Mouse (Mus musculus) layer of hippocampus, postnatal 10 days (tissue): ENCODE results near the gene Cd200r1. TPM values are rescaled to one million over a fixed set of nuclear protein-coding genes. Genes with fewer than 3 reads are reported as not detected.

Source experiments
- DNase-seq, 2 experiments: peaks; one replicate each; pipeline ENCODE4 v3.0.0; 2021; ENCODE audit warnings: low spot score in 2 of 2
- long read RNA-seq: library from polyadenylated mRNA; stranded (forward); transcript quantifications from one replicate; pipeline ENCODE4 v2.0.0, GENCODE M21; 2023
- total RNA-seq, 2 experiments: library from RNA; stranded (reverse); gene quantifications; 2 replicates each; pipeline ENCODE4 v1.2.3; 2021

Gene Cd200r1
- total RNA-seq: under 1 TPM; 0.16 to 0.46 TPM
- long read RNA-seq: 0 reads

DNA sequence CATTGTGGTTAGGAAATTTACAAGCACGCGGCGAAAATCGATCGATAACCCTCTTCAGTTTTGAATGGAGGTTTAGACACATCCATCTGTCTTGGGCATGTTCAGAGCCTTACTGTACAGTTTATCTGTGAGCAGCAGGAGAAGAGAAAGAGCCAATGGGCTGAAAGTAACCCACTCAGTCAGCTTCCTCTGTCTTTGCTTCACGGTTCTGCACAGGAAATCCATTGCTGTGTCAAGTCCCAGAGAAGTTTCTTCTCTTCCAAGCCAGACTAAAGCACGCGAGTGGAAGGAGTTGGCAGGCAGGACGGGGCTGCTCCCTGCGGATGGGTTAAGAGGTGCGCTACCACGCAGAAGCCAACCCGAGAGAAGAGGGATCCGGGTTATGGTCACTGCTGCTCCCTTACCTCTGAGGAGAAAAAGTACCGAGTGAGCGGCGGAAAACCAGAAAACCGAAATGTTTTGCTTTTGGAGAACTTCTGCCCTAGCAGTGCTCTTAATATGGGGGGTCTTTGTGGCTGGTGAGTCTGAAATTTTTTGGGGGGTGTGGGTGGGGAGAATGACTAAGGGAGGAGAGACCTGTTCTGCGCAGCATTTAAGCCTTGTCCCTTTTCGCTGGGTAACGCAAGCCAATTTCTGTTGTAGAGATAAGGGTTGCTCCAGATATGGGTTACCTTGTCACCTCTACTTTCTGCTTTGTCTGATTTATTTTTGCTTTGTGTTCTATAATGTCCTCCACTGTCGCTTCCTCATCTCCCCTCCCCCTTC is at the start of gene Cd200r1:
TSS of gene Cd200r1 (plus strand) at position 182 of the 765 bp plus-strand sequence.
- no peak for DNase-seq

DNA sequence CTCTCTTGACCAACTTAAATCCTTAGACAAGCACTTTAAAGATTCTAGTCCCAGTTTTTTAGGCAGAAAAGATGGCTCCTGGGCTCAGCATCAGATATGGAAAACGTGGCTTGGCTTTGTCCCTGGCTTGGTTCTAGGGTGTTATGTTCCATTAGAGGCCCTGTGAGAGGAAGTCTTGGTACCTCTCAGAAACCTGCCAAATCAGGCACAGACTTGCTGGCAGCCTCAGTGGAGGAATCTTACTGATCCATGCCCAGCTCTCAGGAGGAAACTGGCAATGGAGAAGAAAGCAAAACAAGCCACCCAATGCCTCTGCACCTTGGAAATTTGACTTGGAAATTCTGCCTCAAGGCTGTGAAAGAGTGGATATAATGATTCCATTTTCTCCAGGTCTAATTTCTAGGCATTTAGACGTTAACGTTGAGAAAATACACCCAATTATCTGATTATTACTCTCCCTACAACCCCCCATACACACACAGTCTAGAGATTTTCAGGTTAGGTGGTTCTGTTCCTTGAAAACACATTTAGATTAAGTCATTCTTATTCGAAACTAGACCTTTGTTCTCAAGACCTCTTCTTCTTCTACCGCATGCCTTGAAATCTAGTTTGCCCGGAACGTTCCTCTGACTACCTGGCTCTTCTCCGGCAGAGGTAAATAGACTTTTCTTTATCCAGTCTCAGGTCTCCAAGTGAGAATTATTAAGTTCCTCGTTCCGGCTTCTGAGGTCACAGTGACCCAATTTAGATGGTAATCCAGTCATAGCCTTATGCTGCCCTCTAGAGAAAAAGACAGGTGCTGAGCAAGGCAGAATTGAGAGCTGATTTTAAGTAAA is 49.0 kb upstream of the Cd200r1 start:
- DNase-seq: peak; percentile 23 to 31

DNA sequence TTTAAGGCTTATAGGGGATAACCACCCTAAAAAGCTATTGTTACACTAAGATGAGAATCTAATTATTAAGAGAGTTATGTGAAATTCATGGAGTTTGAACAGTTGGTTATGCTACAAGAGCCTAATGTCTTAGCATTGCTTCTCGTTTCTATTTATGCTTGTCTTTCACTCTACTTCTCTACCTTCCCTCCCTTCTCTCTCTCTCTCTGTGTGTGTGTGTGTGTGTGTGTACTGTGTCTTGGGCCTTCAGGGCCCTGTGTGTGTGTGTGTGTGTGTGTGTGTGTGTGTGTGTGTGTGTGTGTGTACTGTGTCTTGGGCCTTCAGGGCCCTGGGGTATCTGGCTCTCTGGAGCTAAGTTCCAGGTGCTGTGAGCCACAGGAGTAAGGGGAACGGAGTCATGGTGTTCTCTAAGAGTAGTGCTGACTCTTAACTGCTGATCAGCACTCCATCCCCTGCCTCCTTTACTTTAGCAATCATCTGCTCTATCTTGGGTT is 48.3 kb upstream of the Cd200r1 start:
- no peak for DNase-seq

DNA sequence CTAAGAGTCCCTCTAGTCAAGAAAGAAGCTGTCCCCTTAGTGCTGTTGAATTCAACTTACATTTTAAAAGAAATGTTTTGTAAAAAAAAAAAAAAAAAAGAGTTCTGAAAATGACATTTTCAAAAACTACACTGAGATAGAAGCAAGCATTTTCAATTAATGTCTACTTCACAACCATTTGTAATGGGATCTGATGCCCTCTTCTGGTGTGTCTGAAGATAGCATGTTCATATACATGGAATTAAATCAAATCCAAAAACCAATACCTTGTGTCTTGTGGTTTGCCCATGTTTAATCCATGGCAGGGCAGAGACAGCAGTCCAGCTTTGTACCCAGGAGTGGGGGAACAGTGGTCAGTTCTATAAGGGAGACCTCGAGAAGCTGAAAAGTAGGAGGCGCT is 47.7 kb upstream of the Cd200r1 start:
- DNase-seq: no peak

DNA sequence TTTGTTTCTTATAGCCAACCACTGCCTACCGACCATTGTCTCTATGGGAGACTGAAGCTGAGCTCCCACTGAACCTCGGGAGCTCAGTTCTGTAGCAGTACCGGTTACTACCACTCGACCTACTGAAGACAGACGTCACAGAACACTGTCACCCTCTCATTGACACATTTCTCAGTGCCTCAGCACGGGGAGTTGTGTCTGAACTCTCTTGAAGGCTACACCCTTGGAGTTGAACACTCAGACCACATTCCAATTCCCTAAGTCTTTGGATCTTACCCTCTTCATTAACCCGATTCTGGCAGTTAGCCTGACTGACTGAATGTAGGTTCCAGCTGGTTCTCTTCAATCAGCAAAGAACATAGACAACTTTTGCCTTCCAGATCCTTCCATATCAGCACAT is 46.2 kb upstream of the Cd200r1 start:
- no peak for DNase-seq

DNA sequence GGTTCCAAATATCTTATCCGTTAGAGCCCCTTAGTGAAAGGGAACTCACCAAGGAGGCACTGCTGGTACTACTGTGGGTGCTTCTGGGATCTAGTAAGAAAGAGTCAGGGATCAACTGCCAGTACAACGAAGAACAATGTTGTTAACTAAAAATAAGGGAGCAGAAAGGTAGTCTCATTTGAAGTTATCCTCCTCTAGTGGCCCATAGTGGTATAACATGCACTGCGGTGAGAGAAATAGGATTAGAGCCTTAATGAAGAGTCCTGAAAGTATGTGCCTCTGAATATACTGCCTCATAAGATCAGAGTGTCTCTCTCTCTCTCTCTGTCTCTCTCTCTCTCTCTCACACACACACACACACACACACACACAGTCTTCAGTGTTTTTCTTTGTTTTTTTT is 45.0 kb upstream of the Cd200r1 start:
- no peak for DNase-seq

DNA sequence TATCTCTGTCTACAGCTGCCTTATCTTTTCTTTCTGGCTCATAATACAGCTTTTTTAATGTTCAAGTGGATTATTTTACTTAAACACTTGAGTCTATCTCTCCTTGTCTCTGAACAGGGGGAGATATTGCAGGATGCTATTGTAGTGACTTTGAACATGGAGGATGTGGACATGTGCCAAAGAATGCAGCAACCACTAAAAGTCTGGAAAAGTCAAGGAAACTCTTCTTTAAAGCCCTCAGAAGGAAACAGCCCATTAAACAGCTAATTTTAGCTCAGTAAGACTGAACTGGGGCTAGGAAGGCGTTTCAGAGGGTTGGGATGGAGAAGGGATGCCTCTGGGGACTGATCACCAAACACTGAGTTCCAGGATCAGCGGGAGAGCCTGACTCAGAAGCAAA is 42.9 kb upstream of the Cd200r1 start:
- no peak for DNase-seq

DNA sequence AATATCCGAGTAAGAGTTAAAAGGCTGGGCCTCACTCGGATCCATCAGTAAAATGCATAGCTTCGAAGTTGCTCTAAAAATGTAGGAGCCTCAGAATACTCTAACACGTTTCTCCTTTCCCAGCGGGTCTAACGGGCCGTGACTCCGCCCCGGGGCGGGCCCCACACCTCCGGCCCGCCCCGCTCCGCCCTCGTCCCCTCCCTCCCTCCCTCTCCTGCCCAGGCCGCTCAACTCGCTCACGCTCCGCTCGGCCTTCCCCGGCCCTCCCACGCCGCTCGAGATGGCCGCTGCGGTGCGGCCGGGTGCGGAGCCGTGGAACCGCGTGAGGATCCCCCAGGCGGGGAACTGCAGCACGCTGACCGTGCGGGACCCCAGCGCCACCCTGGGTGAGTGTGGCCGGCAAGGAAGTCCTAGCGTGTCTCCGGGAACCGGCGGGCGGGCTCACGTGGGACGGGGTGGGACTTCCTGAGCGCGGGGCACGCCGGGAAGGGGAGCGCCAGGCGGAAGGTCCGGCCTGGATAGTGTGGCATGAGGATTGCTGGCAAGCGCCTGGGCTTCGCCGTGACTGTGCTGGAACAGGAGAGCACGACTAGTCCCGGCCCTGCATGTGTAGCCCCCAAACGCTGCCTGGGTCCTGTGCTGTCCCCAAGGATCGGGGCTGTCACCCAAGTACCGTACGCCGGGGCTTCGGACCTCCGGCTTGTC is 41.3 kb upstream of the Cd200r1 start, which contains the start of gene Nepro:
TSS of gene Nepro (plus strand) at position 219 of the 705 bp plus-strand sequence.
- peak; percentile 93 to 96 for DNase-seq

DNA sequence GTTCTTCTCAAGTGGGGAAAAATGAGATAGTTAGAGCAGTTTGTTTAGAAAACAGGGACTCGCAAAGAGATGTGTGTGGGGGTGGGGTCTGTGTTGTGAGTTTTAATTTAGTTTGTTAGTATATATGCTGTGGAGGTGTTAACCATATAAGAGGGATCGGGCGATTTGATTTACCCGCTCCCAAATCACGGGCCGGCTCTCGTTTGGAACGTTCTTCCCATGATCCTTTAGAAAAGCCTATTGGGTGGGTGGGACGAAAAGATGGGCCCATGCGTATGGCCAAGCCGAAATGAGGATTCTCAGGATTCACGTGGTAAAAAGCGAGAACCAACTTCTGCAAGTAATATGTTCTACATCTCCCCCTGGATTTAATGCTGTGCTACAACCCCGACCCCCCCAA is 40.7 kb upstream of the Cd200r1 start:
- peak in 1 of 2 experiments; percentile 47 for DNase-seq

DNA sequence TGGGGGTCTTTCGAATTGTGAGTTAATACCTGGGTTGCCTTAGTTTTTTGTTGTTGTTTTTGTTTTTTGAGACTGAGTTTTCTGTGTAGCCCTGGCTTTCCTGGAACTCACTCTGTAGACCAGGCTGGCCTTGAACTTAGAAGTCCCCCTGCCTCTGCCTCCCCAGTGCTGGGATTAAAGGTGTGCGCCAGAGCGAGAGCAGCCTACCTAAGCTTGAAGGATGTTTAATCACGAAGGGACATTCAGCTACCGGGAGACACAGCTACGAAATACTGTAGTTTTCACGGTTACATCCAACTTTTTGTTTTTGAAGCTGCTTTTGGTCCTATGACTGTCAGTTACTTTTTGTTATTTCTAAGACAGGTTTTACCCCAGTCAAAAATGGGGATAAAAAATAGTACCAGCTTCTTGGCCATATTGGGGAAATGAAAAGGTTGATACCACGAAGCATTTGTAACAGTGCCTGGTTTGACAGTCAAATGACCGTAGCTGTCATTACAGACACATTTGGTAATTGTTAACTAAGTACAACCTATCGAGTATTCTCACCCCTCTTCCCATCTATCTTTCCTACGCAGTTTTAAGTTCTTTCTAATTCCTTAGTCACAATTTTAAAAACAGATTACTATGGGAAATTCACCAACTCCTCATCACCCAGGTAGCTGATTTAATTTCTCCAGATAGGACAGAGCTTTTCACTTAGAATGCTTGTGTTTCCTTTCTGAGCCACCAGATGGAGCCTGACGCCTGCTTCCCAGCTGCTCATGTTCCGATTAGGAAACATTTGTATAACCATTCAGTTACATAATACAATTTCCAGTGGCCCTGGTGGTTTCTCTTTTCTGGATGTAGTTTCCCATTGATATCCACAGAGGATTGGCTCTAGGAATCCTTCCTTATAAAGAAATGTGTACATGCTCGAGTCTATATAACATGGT is 40.0 kb upstream of the Cd200r1 start:
- peak; percentile 76 to 82 for DNase-seq

DNA sequence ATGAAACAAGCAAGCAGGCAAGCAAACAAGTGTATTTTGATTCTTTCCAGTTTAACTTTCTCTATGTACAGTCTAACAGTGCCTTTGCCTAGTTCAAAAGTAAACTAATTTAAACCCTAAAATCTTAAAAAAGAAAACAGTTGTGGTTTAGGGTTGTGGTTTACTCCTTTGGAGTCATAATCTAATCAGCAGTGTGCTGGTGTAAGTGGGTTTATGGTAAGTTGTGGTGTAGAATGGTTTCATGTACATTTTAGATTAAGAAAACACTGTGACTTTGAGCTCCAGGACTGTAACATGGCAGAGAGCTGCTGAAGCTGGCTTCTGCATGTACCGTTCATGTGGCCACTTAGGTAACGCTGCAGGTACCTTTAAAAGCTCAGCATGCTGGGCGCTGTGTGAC is 38.0 kb upstream of the Cd200r1 start:
- no peak for DNase-seq

DNA sequence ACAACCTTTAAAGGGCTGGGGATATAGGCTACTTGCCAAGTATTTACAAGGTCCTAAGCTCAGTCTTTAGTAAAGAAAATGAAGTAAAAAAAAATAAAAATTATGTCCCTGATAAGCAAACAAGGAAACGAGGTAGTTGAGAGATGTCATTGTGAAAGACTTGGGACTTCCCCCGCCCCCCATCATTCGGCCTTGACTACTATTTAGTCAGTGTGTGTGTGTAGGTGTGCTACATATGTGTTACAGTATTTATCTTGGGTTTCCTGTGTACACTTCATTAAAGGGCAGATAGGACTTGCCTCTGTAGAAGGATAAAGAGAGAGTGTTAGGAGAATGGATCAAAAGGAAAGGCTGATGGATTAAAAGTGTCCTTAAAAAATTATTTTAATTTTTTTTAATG is 31.5 kb upstream of the Cd200r1 start:
- DNase-seq: no peak

DNA sequence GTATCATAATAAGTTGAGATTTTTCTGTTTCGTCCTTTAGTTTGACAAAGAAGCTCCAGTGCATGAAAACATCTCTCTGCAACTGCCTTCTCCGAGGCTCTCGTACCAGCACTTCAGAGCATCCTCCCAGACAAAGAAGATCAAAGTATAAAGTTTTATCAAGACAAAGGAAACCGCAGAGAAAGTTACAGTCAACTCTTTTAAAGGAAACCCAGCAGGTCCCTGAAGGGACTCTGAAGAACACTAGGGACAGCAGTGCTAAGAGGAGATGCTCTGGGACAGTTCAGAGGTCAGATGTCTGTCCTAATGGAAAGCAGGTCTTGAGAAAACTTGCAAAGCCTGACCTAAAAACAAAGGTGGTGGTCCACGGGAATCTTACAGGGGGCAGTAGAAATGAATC is 29.9 kb upstream of the Cd200r1 start:
- peak in 1 of 2 experiments; percentile 7 for DNase-seq

DNA sequence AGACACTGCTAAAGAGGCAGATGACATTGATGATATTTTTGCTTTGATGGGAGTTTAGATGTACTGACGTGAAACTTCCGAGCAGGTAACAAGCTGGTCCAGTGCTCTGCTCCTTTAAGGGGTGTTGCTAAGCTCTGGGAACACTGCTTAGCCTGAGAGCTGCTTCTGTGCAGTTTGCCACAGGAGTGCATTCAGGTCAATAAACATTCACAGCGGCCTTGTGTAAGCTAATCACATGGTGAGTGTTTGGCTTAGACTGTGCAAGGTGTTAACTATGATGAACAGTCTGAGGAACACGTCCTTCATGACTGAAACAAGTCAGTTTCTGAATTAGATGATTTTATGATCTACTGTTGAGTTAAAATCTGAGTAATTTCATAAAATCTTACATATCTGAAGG is 29.4 kb upstream of the Cd200r1 start:
- DNase-seq: peak in 1 of 2 experiments; percentile 3

DNA sequence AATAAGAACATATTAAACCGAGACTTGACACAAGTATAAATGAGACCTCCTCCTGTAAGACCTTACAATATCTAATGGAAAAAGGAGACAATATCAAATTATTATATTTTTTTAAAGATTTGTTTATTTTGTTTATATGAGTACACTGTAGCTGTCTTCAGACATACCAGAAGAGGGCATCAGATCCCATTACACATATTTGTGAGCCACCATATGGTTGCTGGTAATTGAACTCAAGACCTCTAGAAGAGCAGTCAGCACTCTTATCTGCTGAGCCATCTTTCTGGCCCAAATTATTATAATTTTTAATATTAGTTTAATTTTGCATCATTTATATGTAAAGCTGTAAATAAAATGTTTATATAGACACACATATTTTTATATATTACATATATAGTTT is 22.8 kb upstream of the Cd200r1 start:
- no peak for DNase-seq

DNA sequence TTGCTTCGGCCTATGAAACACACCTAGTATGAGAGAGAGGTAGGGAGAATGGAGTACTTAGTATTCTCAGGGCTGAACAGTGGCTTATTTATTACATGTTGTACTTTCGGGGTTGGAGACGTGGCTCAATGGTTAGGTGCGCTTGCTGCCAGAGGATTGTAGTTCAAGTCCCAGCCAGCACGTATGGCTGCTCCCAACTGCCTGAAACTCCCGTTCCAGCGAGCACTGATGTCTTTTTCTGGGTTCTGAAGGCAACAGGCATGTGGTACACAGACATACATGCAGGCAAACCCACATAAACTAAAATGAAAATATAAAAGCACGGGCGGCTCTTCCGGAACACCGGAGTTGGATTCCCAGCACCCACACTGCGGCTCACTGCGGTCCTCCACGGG is 20.1 kb upstream of the Cd200r1 start:
- peak in 1 of 2 experiments; percentile 18 for DNase-seq

DNA sequence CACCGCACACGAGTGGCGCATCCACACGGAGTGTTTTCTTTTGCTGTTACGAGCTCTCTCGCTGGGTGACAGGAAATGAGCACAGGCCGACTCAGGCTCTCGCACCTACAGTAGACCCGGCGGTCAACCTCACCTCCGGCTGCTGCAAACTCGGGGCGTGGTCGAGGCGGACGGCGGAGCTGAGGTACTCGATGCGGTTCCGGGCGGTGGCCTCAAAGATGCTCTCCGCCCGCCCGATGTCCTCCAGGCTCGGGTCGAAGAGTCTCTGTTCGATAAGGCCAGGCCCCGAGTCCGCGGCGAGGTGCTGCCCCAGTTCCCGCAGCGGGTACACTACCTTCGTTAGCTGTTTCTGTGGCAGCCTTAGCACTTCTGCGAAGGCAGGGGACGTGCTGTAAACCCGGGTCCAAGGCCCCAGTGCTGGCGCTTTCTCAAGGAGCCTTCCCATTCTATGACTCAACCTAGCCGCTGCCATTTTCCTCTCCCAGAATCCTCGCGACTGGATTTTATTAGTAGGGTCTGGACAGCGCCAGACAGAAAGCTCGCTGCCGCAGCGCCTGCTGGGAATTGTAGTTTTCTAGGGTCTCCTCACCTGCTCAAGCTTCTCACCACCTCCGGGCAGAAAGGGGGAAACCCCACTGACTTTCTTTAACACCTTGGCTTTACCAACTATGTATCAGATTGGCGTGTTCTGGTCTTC is 19.5 kb upstream of the Cd200r1 start, which contains the start of gene Gtpbp8:
TSS of gene Gtpbp8 (minus strand) at position 498 of the 697 bp plus-strand sequence.
- peak; percentile 79 to 86 for DNase-seq

DNA sequence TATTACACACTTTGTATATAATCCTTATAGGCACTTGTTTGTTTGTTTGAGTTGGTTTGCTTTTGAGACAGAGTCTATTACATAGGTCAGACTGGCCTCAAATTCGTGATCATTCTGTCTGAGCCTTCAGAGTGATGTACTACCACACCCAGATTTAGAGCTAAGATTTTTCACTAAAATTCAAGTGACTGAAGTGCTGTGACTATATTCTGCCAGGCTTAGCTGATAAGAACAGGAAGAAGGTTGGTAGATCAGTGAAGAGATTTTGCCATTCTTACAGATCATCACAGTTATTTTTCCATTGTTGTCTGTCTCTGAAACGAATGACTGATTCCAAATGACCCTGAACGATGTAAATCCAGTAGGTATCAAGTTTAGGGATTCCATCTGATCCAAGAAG is 17.5 kb upstream of the Cd200r1 start:
- DNase-seq: no peak

DNA sequence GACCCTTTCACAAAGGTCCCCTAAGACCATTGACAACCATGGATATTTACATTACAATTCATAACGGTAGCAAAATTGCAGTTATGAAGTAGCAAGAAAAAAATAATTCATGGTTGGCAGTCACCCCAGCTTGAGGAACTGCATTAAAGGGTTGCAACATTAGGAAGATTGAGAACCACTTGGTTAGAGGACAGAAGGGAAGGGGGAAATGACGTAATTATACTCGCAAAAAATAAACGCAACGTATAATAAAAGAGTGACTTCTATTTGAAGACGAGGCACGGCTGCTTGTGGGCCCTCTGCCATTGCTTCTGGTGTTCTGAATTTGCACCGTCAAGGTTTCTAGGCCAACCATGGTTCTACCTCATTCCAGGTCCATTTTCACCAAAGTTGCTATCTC is 7.8 kb upstream of the Cd200r1 start:
- DNase-seq: no peak

DNA sequence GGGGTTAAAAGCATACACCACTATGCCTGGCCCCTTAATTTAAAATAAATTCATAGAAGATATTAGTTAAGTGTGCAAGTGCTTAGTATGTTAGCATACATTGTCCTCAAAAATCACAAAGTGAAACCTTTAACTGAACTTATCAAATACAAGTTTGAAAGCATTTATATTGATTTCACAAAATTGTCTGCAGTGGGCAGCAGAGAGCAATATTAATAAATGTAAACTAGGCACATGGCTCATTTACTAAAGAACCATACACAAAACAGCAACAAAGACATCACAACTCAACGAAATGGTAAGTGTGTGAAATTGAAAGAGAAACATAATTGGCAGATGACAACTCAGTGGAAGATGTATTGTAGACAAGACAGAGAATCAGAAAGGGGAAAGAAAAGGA is 3.7 kb upstream of the Cd200r1 start:
- no peak for DNase-seq
